Mouse (Mus musculus) E14TG2a.4 (cell line): ENCODE data around the gene Tmem170.

ENCODE experiments used
- CTCF ChIP-seq: conservative IDR thresholded peaks from 2 replicates; pipeline ENCODE4 v1.5.1; 2014; ENCODE audit warnings: low read length
- NANOG ChIP-seq: IDR thresholded peaks from 2 replicates; pipeline ENCODE4 v1.6.1; 2014; ENCODE audit warnings: borderline replicate concordance, low read length, mixed read lengths
- POU5F1 ChIP-seq: IDR thresholded peaks from 2 replicates; pipeline ENCODE4 v1.6.1; 2014; ENCODE audit warnings: low read length, borderline replicate concordance

- TF ChIP-seq CTCF (no peak), NANOG (no peak), POU5F1 (no peak)
Observed at GRCm38 (mm10) chr8:111912860-111913432, 36.4 kb upstream of the Tmem170 start.
